Mouse (Mus musculus): ENCODE measurements around the gene Alcam. TPM values are rescaled to one million over a fixed set of nuclear protein-coding genes. Genes with fewer than 3 reads are reported as not detected.

The Alcam gene
- polyA plus RNA-seq, 1 experiment, result 13.1 TPM

GRCm38 (mm10) chr16:52449889-52450244 is 4.0 kb downstream of the Alcam start:
- H3K4me3 ChIP-seq, result peak overlapping the region; percentile 77
- no peaks in the 10 kb centered on the region for H3K36me3 ChIP-seq (ENCODE audit: control insufficient read depth, insufficient read depth)
- H3K79me2 ChIP-seq (ENCODE audit: control insufficient read depth, insufficient read depth), result peaks cover 40% of the 10 kb centered on the region
- no peak overlapping the region for H3ac ChIP-seq (ENCODE audit: control insufficient read depth, insufficient read length)
- TF ChIP-seq MAX (IDR thresholded peaks at IDR 0.05; ENCODE audit: low read depth) (no peak), SRF (IDR thresholded peaks at IDR 0.05; ENCODE audit: control insufficient read depth, insufficient read length, low read depth) (no peak), POLR2AphosphoS2 (IDR thresholded peaks at IDR 0.05; ENCODE audit: insufficient read length, low read depth) (no peak)
- peak overlapping the region; percentile 91 for H3K4me2 ChIP-seq (ENCODE audit: low read depth)
- no peaks in the 10 kb centered on the region for H3K27me3 ChIP-seq (ENCODE audit: control insufficient read depth, insufficient read depth, insufficient read length)

GRCm38 (mm10) chr16:52445984-52446383 is 7.9 kb downstream of the Alcam start:
- Histone ChIP-seq H3ac (ENCODE audit: control insufficient read depth, insufficient read length) (no peak overlapping the region), H3K4me3 (no peak overlapping the region), H3K36me3 (ENCODE audit: control insufficient read depth, insufficient read depth) (no peaks in the 10 kb centered on the region), H3K4me2 (ENCODE audit: low read depth) (no peak overlapping the region), H3K79me2 (ENCODE audit: control insufficient read depth, insufficient read depth) (peaks cover 49% of the 10 kb centered on the region), H3K27me3 (ENCODE audit: control insufficient read depth, insufficient read depth, insufficient read length) (no peaks in the 10 kb centered on the region)
- TF ChIP-seq MYOD1 (IDR thresholded peaks at IDR 0.05; ENCODE audit: control insufficient read depth in 1 of 3, insufficient read length in 2 of 3, low read depth in 2 of 3), result no peak
- TF ChIP-seq TCF12 (IDR thresholded peaks at IDR 0.05; ENCODE audit: insufficient read depth, poor library complexity, severe bottlenecking), result no peak
- TF ChIP-seq REST (IDR thresholded peaks at IDR 0.05; ENCODE audit: insufficient read depth, insufficient read length), result no peak
- no peak for TF ChIP-seq USF1 (IDR thresholded peaks at IDR 0.05; ENCODE audit: low read depth)
- TF ChIP-seq MYOG (IDR thresholded peaks at IDR 0.05; ENCODE audit: control insufficient read depth in 1 of 3, insufficient read depth in 1 of 3, insufficient read length in 2 of 3, low read depth in 2 of 3), result no peak
- TF ChIP-seq POLR2A (IDR thresholded peaks at IDR 0.05; ENCODE audit: insufficient read length, low read depth), result no peak
- no peak for TF ChIP-seq MAX (IDR thresholded peaks at IDR 0.05; ENCODE audit: low read depth)
- no peak for TF ChIP-seq TCF3 (IDR thresholded peaks at IDR 0.05; ENCODE audit: insufficient read length, low read depth)
- no peak for TF ChIP-seq CEBPB (IDR thresholded peaks at IDR 0.05; ENCODE audit: insufficient read depth, poor library complexity, severe bottlenecking)
- no peak for TF ChIP-seq SRF (IDR thresholded peaks at IDR 0.05; ENCODE audit: control insufficient read depth, insufficient read length, low read depth)

GRCm38 (mm10) chr16:52443635-52444505 is 10.0 kb downstream of the Alcam start:
- H3K4me2 ChIP-seq (ENCODE audit: low read depth), result no peak overlapping the region
- no peak overlapping the region for H3ac ChIP-seq (ENCODE audit: control insufficient read depth, insufficient read length)
- no peaks in the 10 kb centered on the region for H3K27me3 ChIP-seq (ENCODE audit: control insufficient read depth, insufficient read depth, insufficient read length)
- H3K79me2 ChIP-seq (ENCODE audit: control insufficient read depth, insufficient read depth), result peaks cover 39% of the 10 kb centered on the region
- H3K36me3 ChIP-seq (ENCODE audit: control insufficient read depth, insufficient read depth), result no peaks in the 10 kb centered on the region
- TF ChIP-seq SRF (IDR thresholded peaks at IDR 0.05; ENCODE audit: control insufficient read depth, insufficient read length, low read depth) (no peak), POLR2A (IDR thresholded peaks at IDR 0.05; ENCODE audit: insufficient read length, low read depth) (no peak), POLR2AphosphoS2 (IDR thresholded peaks at IDR 0.05; ENCODE audit: insufficient read length, low read depth) (no peak), TCF12 (IDR thresholded peaks at IDR 0.05; ENCODE audit: insufficient read depth, poor library complexity, severe bottlenecking) (no peak), MYOG (IDR thresholded peaks at IDR 0.05; ENCODE audit: control insufficient read depth in 1 of 3, insufficient read depth in 1 of 3, insufficient read length in 2 of 3, low read depth in 2 of 3) (no peak), TCF3 (IDR thresholded peaks at IDR 0.05; ENCODE audit: insufficient read length, low read depth) (no peak), E2F4 (IDR thresholded peaks at IDR 0.05; ENCODE audit: insufficient read depth) (no peak), CEBPB (IDR thresholded peaks at IDR 0.05; ENCODE audit: insufficient read depth, poor library complexity, severe bottlenecking) (no peak), USF1 (IDR thresholded peaks at IDR 0.05; ENCODE audit: low read depth) (no peak)
- H3K4me3 ChIP-seq, result no peak overlapping the region

GRCm38 (mm10) chr16:52443055-52443454 is 10.8 kb downstream of the Alcam start:
- Histone ChIP-seq H3K4me2 (ENCODE audit: low read depth) (no peak overlapping the region), H3K27me3 (ENCODE audit: control insufficient read depth, insufficient read depth, insufficient read length) (no peaks in the 10 kb centered on the region), H3ac (ENCODE audit: control insufficient read depth, insufficient read length) (no peak overlapping the region), H3K36me3 (ENCODE audit: control insufficient read depth, insufficient read depth) (no peaks in the 10 kb centered on the region), H3K79me2 (ENCODE audit: control insufficient read depth, insufficient read depth) (peaks cover 31% of the 10 kb centered on the region), H3K4me3 (no peak overlapping the region)
- TF ChIP-seq MYOD1 (IDR thresholded peaks at IDR 0.05; ENCODE audit: control insufficient read depth in 1 of 3, insufficient read length in 2 of 3, low read depth in 2 of 3), result no peak
- TF ChIP-seq CEBPB (IDR thresholded peaks at IDR 0.05; ENCODE audit: insufficient read depth, poor library complexity, severe bottlenecking), result no peak

- Histone ChIP-seq H3K4me2 (ENCODE audit: low read depth) (peak overlapping the region; percentile 63), H3K79me2 (ENCODE audit: control insufficient read depth, insufficient read depth) (peaks cover 15% of the 10 kb centered on the region), H3K27me3 (ENCODE audit: control insufficient read depth, insufficient read depth, insufficient read length) (no peaks in the 10 kb centered on the region), H3ac (ENCODE audit: control insufficient read depth, insufficient read length) (no peak overlapping the region), H3K4me3 (no peak overlapping the region), H3K36me3 (ENCODE audit: control insufficient read depth, insufficient read depth) (no peaks in the 10 kb centered on the region)
- TF ChIP-seq USF1 (IDR thresholded peaks at IDR 0.05; ENCODE audit: low read depth) (no peak), CEBPB (IDR thresholded peaks at IDR 0.05; ENCODE audit: insufficient read depth, poor library complexity, severe bottlenecking) (no peak), SRF (IDR thresholded peaks at IDR 0.05; ENCODE audit: control insufficient read depth, insufficient read length, low read depth) (no peak), E2F4 (IDR thresholded peaks at IDR 0.05; ENCODE audit: insufficient read depth) (no peak), POLR2AphosphoS2 (IDR thresholded peaks at IDR 0.05; ENCODE audit: insufficient read length, low read depth) (no peak), REST (IDR thresholded peaks at IDR 0.05; ENCODE audit: insufficient read depth, insufficient read length) (no peak), MAX (IDR thresholded peaks at IDR 0.05; ENCODE audit: low read depth) (no peak), MYOD1 (IDR thresholded peaks at IDR 0.05; ENCODE audit: control insufficient read depth in 1 of 3, insufficient read length in 2 of 3, low read depth in 2 of 3) (no peak), MYOG (IDR thresholded peaks at IDR 0.05; ENCODE audit: control insufficient read depth in 1 of 3, insufficient read depth in 1 of 3, insufficient read length in 2 of 3, low read depth in 2 of 3) (no peak), TCF12 (IDR thresholded peaks at IDR 0.05; ENCODE audit: insufficient read depth, poor library complexity, severe bottlenecking) (no peak), TCF3 (IDR thresholded peaks at IDR 0.05; ENCODE audit: insufficient read length, low read depth) (no peak), POLR2A (IDR thresholded peaks at IDR 0.05; ENCODE audit: insufficient read length, low read depth) (no peak)
Measured at GRCm38 (mm10) chr16:52439600-52439999, 14.3 kb downstream of the Alcam start.

Data from myocyte (in vitro differentiated cells).